Mouse (Mus musculus) spleen, postnatal 36 days (tissue): ENCODE measurements around the gene Tada1.

Source experiments
- DNase-seq, 2 experiments: peaks; one replicate each; pipeline ENCODE4 v3.0.0; 2022; ENCODE audit warnings: low spot score in 2 of 2, mixed read lengths in 1 of 2

Gene Tada1

GRCm38 (mm10) chr1:166379013-166379629 lies at the start of gene Tada1:
Gene Tada1 (plus strand): TSS chr1:166379097.
- DNase-seq, result peak; percentile 89 to 91

DNA sequence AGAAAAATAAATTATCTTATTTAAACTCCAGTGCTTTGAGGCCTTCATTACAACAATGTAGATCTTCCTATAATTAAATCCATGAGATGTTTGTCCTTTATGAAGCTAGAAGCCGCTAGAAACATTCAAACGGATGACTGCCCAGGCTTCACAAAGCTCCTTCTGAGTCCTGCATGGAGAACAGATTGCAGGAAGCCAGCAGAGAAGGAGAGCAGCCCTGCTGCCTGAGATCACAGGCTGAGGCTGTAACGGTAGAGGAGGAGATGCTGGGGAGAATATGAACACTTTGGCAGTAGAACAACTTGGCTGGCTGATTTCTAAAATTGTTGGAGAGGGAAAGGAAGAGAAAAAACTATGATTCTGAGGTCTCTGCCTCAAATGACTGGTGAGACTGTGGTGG lies 48.1 kb upstream of the Tada1 start:
- DNase-seq, result no peak

DNA sequence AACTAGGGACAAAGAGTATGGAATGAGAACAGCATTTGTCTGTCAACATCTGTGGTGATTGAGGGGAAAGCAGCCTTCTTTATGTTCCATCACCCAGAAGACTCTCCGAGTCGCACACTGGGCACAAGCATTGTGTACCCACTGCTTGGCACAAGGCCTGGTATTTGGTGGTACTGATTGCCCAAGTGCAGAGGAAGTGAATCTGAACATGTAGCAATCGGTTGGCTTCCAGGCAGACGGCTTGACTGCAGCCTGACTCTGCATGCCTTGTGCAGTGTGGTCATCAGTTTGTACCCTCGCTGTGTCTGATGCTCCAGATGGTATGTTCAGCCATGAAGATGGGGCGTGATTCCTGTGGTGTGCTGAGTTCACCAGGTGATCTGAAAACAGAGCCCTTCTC lies 39.8 kb upstream of the Tada1 start:
- peak; percentile 11 to 14 for DNase-seq

GRCm38 (mm10) chr1:166342060-166342459 lies 36.8 kb upstream of the Tada1 start:
- no peak for DNase-seq

DNA sequence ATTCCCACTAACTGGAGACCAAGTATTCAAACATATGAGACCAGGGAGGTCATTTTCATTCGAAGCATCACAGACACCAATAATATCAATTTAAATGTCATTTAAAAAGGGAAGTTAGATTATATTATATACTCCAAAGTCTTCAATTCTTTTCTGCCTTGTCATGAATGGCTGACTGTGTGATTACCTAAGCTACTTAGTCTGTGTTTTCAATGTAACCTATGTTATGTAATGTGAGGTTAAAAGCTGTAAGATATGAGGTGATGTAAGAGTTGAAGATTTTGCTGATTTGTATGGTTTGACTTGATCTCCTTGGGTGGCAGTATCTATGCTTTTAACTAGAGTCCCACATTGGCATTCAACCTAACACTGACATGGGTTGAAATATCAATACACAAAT lies 36.4 kb upstream of the Tada1 start:
- no peak for DNase-seq

- no peak for DNase-seq
Observed at GRCm38 (mm10) chr1:166343586-166343985, 35.3 kb upstream of the Tada1 start.

GRCm38 (mm10) chr1:166344300-166345077 lies 34.4 kb upstream of the Tada1 start:
- DNase-seq, result no peak

- DNase-seq, result peak in 1 of 2 experiments; percentile 10
Observed at GRCm38 (mm10) chr1:166345602-166346001, 33.3 kb upstream of the Tada1 start.

DNA sequence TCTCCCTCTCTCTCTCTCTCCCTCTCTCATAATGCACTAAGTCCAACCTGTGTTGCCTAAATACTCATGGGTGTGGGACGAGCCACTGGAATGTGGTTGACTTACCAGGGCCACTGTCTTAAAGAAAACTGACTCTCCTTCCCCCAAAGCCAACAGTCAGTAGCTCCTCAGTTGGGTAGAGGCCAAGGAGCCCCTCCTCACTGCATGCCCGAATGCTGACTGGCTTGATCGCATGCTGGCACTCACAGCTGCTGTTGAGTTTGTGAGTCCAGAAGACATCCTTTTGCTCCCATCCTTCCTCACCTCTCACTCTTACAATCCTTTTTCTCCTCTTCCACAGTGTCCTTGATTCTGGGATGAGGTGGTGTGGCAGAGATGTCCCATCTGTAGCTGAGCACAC lies 32.0 kb upstream of the Tada1 start:
- no peak for DNase-seq

DNA sequence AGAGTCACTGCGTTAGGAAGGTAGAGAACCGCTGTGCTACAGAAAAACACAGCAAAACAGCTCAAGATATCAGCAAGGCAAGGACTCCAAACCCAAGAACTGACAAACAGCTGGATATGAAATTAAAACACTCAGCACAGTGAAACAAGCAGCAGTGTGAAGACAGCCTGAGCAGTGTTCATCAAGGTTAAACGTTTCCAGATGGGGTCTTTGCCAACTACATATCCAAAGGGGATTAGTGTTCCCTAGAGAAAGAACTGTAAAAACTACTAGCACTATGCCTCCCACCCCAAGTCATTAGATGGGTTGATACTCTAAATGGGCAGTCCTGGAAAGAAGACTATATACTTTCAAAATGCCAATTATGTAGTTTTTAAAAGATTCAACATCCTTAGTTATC lies 29.6 kb upstream of the Tada1 start:
- no peak for DNase-seq

DNA sequence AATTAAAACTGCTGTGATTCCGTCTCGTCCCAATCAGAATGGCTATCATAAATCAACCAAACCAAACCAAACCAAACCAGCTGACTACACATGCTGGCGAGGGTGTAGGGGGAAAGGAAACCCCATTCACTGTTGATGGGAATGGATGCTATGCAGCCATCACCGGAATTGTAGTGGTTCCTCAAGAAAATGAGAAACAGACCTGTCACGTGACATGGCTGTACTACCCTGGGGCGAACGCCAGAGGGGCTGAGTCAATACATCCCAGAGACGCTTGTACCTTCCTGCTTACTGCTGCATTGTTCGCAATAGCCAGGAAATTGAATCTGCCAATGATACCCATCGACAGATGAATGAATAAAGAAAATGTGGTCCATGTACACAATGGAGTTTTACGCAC lies 29.1 kb upstream of the Tada1 start:
- no peak for DNase-seq

DNA sequence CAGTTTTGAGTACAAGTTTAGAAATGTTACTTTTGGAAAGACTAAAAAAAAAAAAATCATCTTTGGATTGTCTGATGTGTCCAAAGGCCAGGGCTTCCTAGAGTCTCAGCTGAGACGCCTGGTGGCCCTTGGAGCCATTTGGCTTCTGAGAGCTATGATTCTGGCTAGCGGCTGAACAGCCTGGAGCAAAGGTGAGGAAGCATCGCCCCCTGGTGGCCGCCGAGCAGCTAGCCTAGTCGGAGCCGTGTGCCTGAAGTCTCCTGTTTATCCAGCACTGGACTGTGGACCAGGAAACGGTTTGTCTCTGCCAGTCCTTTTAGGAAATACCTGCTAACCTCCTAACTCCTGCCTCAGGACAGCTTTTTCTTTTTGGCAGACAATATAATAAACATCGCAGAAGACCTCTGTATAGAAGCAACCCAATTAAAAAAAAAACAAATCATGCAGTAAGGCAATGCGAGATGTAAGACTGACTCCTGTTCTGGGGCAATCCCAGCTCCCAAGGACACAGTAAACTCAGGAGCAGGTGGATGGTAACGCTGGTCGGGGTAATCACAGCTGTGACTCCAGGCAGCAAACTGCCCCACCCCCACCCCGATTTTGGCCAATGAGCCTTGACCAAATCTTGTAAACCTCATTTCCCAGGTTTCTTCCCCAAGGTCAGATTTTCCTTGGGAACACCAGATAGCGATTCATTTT lies 18.6 kb upstream of the Tada1 start:
- peak; percentile 52 to 66 for DNase-seq

- no peak for DNase-seq
Observed at GRCm38 (mm10) chr1:166360896-166361295, 18.0 kb upstream of the Tada1 start.

- no peak for DNase-seq
Observed at GRCm38 (mm10) chr1:166361842-166362241, 17.1 kb upstream of the Tada1 start.

GRCm38 (mm10) chr1:166362659-166363058 lies 16.2 kb upstream of the Tada1 start:
- DNase-seq, result no peak

GRCm38 (mm10) chr1:166363122-166363521 lies 15.8 kb upstream of the Tada1 start:
- no peak for DNase-seq

GRCm38 (mm10) chr1:166377171-166377570 lies 1.7 kb upstream of the Tada1 start:
- DNase-seq, result no peak

GRCm38 (mm10) chr1:166378431-166379012 lies 375 bp upstream of the Tada1 start:
- DNase-seq, result no peak

DNA sequence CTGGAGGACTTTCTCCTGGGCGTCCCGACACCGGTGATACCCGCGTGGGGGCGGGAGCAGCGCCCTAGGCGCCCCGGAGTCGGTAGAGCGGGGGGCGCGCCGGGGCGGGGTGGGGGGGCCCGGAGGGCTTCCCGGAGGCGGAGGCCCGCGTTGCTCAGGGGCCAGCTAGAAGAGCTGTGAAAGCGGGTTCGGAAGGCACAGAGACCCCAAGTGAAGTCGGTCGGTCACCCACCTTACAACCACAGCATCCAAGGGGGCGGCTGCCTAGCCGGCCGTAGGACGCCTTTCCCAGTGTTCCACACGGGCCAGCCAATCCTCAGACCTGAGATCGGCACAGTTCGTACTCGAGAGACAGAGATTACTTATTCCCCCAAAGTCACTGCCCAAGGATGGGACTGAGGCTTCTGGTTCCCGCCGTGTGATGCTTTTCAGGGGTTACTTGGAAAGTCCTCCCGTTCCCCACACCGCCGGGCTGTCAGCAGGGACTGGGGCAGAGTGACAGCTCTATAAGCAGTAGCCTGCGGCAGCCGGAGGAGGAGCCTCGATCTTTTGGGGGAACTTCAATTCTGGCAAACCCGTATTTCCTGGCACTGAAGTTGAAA lies 834 bp downstream of the Tada1 start:
- peak; percentile 70 to 75 for DNase-seq

DNA sequence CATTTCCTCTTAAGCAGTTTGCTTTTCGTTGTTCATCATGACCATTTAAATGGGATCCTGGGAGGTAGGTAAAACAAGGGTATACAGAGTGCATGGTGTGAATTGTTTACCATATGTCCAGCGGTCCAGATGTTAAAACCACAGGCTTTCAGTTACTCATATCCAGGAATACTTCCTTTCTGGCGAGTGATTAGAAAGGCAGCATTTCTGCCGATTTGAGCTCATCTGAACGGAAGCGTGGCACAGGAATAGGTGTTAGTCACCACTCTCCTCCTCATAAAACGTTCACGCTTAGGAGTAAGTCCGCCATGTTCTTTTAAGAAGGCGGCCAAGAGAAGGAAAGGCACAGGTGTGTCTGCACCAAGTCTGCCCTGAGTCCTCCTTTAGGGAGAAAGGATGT lies 2.4 kb downstream of the Tada1 start:
- no peak for DNase-seq

DNA sequence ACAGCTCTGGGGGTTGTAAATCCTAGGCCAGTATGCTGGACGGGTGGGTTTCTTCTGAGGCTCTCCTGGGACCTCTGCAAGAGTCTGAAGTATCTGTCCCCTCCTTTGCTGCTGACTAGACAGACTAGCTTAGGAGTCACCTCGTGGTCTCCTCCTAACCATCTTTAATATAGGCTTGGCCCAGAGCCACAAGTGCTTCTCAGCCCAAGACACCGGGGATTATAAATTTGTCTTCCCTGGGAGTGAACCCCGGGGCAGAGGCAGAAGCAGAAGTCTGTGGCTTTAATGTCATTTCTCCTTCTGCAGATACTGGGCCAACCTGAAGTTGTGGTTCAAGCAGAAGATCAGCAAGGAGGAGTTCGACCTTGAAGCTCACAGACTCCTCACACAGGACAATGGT lies 2.9 kb downstream of the Tada1 start:
- no peak for DNase-seq

DNA sequence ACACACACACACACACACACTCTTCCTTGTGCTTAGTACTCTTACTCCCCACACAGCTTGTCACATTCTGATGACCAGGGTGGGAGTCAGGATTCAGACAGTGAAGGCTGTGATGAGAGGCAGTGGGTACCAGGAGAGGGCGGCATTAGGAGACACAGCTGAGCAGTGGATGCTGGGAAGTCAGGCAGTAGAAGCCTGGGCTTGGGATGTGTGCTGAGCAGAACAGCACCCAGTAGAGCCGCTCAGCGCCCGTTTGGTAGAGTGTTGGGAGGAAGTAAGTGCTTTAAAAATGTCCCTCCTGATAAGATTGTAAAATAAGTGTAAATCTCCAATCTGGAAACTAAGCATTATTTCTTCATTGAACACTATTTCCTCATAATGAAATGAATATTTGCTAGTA lies 3.7 kb downstream of the Tada1 start:
- no peak for DNase-seq
